Mouse (Mus musculus): ENCODE data around the gene Abca8a. TPM values are rescaled to one million over a fixed set of nuclear protein-coding genes. Genes with fewer than 3 reads are reported as not detected.
A peak's percentile ranks its signal among the peaks of the same experiment; 100 is the strongest.

Gene Abca8a
- total RNA-seq (2021), result 10 to 100 TPM; 29.0 to 38.6 TPM
- long read RNA-seq, experiment 1, full-length matches to known transcripts, result 2 of 12 reads
- long read RNA-seq, experiment 1, partial matches to known transcripts, result 7 of 12 reads
- long read RNA-seq, experiment 1, other reads (novel, unspliced or antisense), result 3 of 12 reads
- long read RNA-seq, experiment 2, full-length matches to known transcripts, result 3 of 11 reads
- long read RNA-seq, experiment 2, partial matches to known transcripts, result 8 of 11 reads
- long read RNA-seq, experiment 2, other reads (novel, unspliced or antisense), result 0 of 11 reads

- peak; percentile 53 for DNase-seq (ENCODE audit: low spot score)
Measured at GRCm38 (mm10) chr11:110095858-110096257, at the start of gene Abca8a. Gene Abca8a, minus strand, starts transcription at chr11:110095978.

GRCm38 (mm10) chr11:110145421-110145820, 49.6 kb upstream of the Abca8a start:
- no peak for DNase-seq (ENCODE audit: low spot score)

GRCm38 (mm10) chr11:110130760-110131159, 35.0 kb upstream of the Abca8a start:
- DNase-seq (ENCODE audit: low spot score), result peak; percentile 21

- no peak for DNase-seq (ENCODE audit: low spot score)
Measured at GRCm38 (mm10) chr11:110111137-110111536, 15.4 kb upstream of the Abca8a start.

DNA sequence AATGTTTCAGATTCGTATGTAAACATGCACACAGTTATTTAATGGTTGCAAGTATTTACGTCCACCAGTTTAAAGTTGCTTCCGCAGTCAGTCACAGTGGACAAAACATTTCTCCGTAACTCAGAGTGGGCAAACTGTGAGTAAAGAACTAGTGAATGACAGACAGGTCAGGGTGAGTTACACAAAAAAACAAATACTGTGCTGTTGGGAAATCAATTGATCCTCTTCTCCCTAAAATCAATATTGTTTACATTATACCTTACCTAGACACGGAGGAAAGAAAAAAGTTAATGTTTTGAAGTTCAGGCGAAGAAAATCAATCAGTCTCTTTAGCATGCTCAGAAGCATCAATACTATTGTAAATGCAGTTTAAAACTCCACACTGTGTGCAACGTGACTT, 5.7 kb upstream of the Abca8a start:
- DNase-seq (ENCODE audit: low spot score), result no peak

DNA sequence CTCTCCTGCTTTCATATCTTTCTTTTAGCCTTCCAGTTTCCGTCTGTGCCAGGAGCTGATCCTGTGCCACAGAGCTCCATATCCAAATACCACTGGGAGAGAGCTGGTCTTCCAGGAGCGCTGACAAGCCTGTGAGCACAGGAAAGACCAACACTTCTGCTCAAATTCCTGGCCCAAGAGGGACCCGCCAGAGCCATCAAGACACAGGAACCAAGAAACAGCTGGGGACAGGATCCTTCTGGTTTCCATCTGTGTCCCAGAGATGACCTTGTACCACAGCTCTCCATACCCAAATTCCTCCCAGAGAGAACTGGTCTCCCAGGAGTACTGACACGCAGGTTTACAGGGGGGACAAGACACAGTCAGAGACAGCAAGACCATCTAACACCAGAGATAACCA, 3.1 kb upstream of the Abca8a start:
- no peak for DNase-seq (ENCODE audit: low spot score)

- no peak for DNase-seq (ENCODE audit: low spot score)
Measured at GRCm38 (mm10) chr11:110097465-110097864, 1.7 kb upstream of the Abca8a start.

DNA sequence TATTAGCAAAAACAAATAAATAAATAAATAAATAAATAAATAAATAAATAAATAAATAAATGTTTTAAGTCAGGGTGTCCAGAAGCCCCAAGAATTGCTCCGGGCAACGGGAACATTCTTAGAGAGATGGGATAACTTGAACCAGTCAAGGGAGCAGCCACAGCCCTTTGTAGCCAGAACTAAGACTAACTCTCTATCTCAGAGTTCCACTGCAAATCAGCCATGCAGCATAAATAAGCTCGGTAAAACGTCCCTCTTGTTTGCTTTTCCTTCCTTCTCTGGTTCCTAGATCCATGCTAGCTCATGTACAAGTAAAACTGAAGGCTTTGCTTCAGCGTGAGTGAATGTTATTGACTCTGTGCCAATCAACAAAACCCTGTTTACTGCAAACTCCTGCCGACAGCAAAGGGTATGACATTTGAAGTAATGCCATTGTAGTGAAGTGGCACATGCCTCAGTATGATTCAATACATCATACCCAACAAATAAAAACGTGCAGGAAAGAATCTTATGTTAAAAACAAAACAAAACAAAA, 865 bp downstream of the Abca8a start:
- no peak for DNase-seq (ENCODE audit: low spot score)

DNA sequence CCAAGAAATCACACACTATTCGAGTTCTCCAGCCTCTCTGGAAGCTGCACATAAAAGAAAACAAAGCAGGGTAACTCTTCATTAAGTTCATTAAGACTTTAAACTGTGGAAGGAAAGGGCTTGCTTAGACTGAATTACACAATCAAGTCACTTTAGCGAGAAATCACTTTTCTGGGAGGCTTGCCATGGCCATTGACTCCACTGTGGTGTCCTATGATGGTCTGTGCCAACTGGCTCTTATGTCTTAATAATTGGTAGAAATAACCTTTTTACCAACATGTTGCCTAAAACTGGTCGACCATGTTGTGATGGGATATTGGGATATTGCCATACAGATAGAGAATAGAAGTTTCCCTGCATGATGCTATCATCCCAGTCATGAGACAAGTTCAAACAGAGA, 1.5 kb downstream of the Abca8a start:
- peak; percentile 58 for DNase-seq (ENCODE audit: low spot score)

DNA sequence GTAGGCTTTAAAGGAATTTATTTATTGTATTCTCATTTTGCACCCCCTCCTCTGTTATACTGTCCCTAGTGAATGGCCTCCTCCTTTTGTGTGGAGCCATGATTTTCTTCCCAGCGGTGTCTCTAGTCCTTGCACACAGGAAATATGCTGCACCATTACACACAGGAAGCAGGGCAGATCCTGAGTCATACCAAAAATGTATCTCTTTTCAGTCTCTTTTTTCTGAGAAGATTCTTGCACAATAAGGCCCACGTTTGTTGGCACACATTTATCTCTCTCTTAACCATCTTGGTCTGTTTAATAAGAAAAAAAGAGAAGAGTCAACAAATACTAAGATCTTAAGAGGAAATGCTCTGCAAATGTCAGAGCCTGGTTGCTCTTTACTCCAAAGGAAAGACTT, 4.5 kb downstream of the Abca8a start:
- DNase-seq (ENCODE audit: low spot score), result no peak

- DNase-seq (ENCODE audit: low spot score), result no peak
Measured at GRCm38 (mm10) chr11:110072158-110072557, 23.6 kb downstream of the Abca8a start.

DNA sequence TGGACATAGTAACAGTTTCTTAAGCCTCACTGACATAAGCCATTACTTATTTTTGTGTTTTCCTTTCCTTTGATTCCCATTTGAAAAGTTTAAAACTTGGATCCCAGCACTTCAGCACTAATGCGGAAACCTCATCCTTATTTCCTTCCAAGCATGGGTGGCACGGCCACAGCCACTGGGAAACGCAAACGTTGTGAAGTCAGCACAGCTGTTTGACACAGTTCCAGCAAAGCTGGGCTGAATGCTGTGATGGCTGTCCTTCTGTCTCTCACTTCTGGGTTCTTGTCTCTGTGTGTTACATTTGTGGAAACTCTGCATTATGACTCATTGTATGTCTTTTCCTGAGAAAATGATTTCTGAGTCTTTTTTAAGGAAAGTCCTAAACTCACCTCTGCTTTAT, 34.7 kb downstream of the Abca8a start:
- peak; percentile 20 for DNase-seq (ENCODE audit: low spot score)

- no peak for DNase-seq (ENCODE audit: low spot score)
Measured at GRCm38 (mm10) chr11:110060127-110060526, 35.7 kb downstream of the Abca8a start.

DNA sequence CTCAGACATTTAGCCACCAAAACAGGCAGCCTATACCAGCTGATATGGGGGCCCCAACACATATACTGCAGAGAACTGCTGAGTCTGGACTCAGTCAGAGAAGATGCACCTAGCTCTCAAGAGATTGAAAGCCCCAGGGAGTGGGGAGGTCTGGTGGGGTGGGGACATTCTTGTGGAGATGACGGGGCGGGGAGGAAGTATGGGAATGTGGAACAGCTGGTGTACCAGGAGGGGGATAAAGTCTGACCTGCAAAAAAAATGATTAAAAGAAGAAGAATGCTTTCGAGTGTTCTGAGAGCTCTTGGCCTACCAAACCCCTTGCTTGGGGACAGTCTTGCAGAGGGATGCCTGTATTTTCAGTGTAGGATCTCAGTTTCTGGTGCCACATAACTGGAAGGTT, 42.1 kb downstream of the Abca8a start:
- DNase-seq (ENCODE audit: low spot score), result no peak

- DNase-seq (ENCODE audit: low spot score), result no peak
Measured at GRCm38 (mm10) chr11:110037795-110038194, 58.0 kb downstream of the Abca8a start.

DNA sequence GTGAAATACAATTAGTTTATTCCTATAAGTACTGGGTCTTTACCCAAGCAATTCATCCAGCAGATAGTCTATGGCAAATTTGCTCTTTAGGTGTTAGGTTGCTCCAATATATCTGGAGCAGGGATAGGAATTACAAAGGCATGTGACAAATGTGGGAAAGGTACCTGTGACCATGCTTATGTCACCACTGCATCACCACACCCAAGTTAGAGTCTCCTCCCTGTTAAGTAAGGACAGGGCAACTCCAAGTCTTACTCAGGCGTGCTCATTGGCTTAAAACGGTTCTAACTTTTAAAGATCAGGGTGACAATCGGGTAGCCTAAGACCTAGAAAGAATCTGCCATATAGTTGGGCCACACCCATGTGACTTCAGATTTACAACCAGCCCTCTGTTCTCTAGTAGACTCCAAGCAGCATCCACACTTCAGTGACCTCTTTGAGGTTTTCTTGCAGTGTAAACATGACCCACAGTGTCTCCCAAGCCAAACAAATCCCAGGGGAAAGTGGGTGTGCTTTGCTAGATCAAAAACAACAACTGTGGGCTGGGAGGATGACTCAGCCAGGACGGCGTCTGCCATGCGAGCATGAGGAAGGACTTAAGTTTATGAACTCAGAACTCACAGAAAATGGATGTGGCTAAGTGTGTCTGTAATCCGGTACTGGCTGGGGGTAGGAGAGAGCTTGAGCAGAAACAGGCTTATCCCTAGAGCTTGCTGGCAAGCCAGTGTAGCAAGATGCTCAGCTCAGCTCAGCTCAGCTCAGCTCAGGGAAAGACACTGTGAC, 66.7 kb downstream of the Abca8a start:
- DNase-seq (ENCODE audit: low spot score), result peak; percentile 54

- no peak for DNase-seq (ENCODE audit: low spot score)
Measured at GRCm38 (mm10) chr11:110010836-110011546, 84.8 kb downstream of the Abca8a start.

- peak; percentile 93 for DNase-seq (ENCODE audit: low spot score)
Measured at GRCm38 (mm10) chr11:109995624-109996023, 100.2 kb downstream of the Abca8a start, which contains the start of gene Abca8b. Gene Abca8b, minus strand, starts transcription at chr11:109995845.

GRCm38 (mm10) chr11:109995013-109995412, 100.8 kb downstream of the Abca8a start:
- peak; percentile 36 for DNase-seq (ENCODE audit: low spot score)

- no peak for DNase-seq (ENCODE audit: low spot score)
Measured at GRCm38 (mm10) chr11:109994014-109994413, 101.8 kb downstream of the Abca8a start.

GRCm38 (mm10) chr11:109991270-109991669, 104.5 kb downstream of the Abca8a start:
- no peak for DNase-seq (ENCODE audit: low spot score)

DNA sequence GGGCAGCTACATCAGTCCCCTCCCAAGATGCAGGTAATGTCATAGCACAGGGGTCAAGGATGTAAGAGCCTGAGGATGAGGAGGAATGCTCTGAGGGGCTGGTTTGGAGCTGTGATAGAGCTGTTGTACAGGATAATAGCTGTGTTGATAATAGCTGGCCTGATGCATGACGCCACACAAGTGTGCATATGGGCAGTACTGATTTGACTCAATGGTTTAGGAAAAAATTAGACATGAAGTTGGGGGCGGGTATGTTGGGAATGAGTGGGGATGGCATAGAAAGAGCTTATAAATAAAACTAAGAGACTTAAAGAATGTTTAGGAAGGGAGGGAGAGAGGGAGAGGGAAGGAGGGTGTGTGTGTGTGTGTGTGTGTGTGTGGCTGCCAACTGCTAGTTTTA, 105.5 kb downstream of the Abca8a start:
- no peak for DNase-seq (ENCODE audit: low spot score)
